Mouse (Mus musculus): Measurements from ENCODE around the gene Cmtm7. TPM values are rescaled to one million over a fixed set of nuclear protein-coding genes. Genes with fewer than 3 reads are reported as not detected.

Cmtm7 gene
- polyA plus RNA-seq, 1 experiment from 2014 or later: 84.6 TPM

DNA sequence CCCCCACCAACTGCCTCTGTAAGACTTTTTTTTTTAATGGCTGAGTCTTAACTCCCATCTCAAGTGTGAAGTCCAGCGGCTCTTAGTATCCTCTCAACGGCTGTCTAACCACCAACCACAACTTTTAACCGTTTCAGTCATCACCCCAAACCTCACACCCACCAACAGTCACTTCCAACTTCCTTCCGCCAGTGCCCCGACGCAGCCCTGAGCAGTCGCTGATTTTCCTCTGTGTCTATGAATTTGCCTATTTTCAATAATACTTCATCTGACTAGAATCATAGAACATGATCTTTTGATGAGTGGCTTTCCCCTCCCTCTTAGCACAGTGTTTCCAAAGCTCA lies 3.6 kb downstream of the Cmtm7 start:
- DNase-seq (ENCODE audit: low spot score) (no peak), ATAC-seq (ENCODE audit: insufficient number of reproducible peaks, low FRiP score, low TSS enrichment, low read depth) (no peak)
- Histone ChIP-seq H3K4me3 (ENCODE audit: low read depth, low read length) (no peak overlapping the region), H3K9me3 (ENCODE audit: control insufficient read depth, low read length) (no peaks in the 10 kb centered on the region), H3K4me2 (ENCODE audit: low read depth, severe bottlenecking) (no peak overlapping the region), H3K4me1 (ENCODE audit: control insufficient read depth, insufficient read depth, low read length) (no peaks in the 10 kb centered on the region; the same call in 1 of the 2 replicates), H3K9ac (ENCODE audit: low read length) (no peak overlapping the region), H3K27me3 (ENCODE audit: control insufficient read depth, insufficient read depth, low read length) (no peaks in the 10 kb centered on the region), H3K36me3 (ENCODE audit: control insufficient read depth, insufficient read depth, low read length) (no peaks in the 10 kb centered on the region), H3K27ac (replicated peaks; ENCODE audit: low read depth, low read length) (no peak overlapping the region)
- WGBS: 90% methylated on average over 7 of the region's 7 CpGs

DNA sequence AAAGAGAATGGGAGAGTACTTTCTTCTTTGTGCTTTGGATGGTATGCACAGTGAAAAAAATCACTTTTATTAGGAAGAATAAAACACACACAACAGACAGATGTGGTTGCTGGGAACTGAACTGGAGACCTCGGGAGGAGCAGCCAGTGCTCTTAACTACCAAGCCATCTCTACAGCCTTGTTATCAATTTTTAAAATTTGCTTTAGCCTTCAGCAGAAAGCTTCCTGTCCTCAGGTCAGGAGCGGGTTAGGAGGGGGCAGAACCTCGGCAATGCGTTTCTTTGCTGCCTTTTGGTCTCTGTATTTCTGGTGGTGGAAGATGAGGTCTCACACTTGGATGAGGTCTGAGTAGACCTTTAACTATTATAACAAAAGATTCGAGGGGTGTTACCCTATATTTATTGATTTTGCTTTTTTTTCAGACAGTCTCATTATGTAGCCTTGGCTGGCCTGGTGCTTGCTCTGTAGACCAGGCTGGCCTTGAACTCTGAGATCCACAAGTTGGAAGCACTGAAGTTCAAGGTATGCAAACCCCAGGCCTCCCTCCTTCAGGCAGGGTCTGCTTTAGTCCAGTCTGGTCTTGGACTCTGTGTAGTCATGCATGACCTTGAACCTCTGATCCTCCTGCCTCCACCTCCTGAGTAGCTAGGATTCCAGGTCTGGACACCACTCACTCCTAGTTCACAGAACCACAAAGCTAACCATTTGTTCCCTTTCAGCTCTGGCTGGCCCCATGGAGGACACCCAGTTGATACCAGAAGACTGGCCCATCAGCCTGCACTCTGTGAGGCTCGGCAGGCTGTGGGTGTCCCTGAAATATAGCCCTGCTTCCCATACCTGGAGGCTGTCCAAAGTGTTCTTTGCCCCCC lies 4.2 kb downstream of the Cmtm7 start:
- ATAC-seq (ENCODE audit: insufficient number of reproducible peaks, low FRiP score, low TSS enrichment, low read depth): no peak
- Histone ChIP-seq H3K4me1 (ENCODE audit: control insufficient read depth, insufficient read depth, low read length) (no peaks in the 10 kb centered on the region; the same call in 1 of the 2 replicates), H3K4me3 (ENCODE audit: low read depth, low read length) (no peak overlapping the region), H3K9ac (ENCODE audit: low read length) (no peak overlapping the region), H3K36me3 (ENCODE audit: control insufficient read depth, insufficient read depth, low read length) (no peaks in the 10 kb centered on the region), H3K27me3 (ENCODE audit: control insufficient read depth, insufficient read depth, low read length) (no peaks in the 10 kb centered on the region), H3K27ac (replicated peaks; ENCODE audit: low read depth, low read length) (no peak overlapping the region), H3K9me3 (ENCODE audit: control insufficient read depth, low read length) (no peaks in the 10 kb centered on the region), H3K4me2 (ENCODE audit: low read depth, severe bottlenecking) (no peak overlapping the region)
- WGBS: 82% methylated on average over 6 of the region's 6 CpGs
- no peak for DNase-seq (ENCODE audit: low spot score)

DNA sequence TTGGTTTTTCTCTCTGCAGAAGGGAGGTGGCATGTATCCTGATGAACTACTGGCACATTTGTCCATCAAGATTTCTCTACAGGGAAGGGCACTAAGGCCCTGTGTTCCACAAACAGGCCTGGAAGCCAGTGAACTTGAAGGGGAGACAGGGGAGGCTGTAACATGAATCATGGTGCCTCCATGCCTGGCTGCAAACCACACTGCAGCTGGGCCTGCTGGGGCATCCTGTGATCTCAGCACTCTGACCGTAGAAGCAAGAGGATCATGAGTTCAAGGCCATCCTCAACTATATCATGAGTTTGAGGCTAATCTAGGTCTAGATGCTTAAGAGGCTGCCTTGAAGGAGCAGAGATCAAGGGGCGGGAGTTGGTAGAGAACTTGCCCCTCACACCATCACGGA lies 5.3 kb downstream of the Cmtm7 start:
- H3K4me3 ChIP-seq (ENCODE audit: low read depth, low read length): no peak overlapping the region
- H3K27me3 ChIP-seq (ENCODE audit: control insufficient read depth, insufficient read depth, low read length): no peaks in the 10 kb centered on the region
- H3K9ac ChIP-seq (ENCODE audit: low read length): no peak overlapping the region
- DNase-seq (ENCODE audit: low spot score) (no peak), ATAC-seq (ENCODE audit: insufficient number of reproducible peaks, low FRiP score, low TSS enrichment, low read depth) (no peak)
- H3K4me2 ChIP-seq (ENCODE audit: low read depth, severe bottlenecking): no peak overlapping the region
- no peak overlapping the region for H3K27ac ChIP-seq (replicated peaks; ENCODE audit: low read depth, low read length)
- no peaks in the 10 kb centered on the region; the same call in 1 of the 2 replicates for H3K36me3 ChIP-seq (ENCODE audit: control insufficient read depth, insufficient read depth, low read length)
- H3K4me1 ChIP-seq (ENCODE audit: control insufficient read depth, insufficient read depth, low read length): no peaks in the 10 kb centered on the region; the same call in 1 of the 2 replicates
- no peaks in the 10 kb centered on the region for H3K9me3 ChIP-seq (ENCODE audit: control insufficient read depth, low read length)
- 91% methylated on average over 3 of the region's 3 CpGs for WGBS

DNA sequence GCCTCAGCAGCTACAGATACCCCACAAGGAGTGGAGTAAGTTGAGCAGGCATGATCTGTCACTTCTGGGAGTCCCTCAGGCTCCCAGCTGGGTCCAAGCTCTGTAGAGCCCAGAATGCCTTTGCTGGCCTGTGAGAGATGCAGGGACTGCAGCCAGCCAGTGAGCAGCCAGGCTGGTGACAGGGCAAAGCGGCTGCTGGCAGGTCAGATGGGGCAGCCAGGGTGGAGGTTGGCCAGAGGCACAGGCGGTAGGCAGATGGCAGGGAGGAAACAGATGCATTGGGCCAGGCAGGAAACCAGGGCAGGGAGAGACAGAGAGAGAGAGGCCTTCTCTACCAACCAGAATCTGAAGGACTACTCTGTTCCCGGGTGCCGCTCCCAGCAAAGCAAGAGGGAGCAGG lies 6.4 kb downstream of the Cmtm7 start:
- H3K27me3 ChIP-seq (ENCODE audit: control insufficient read depth, insufficient read depth, low read length): no peaks in the 10 kb centered on the region
- H3K4me1 ChIP-seq (ENCODE audit: control insufficient read depth, insufficient read depth, low read length): no peaks in the 10 kb centered on the region; the same call in 1 of the 2 replicates
- H3K9me3 ChIP-seq (ENCODE audit: control insufficient read depth, low read length): no peaks in the 10 kb centered on the region
- no peak overlapping the region for H3K4me3 ChIP-seq (ENCODE audit: low read depth, low read length)
- no peak overlapping the region for H3K27ac ChIP-seq (replicated peaks; ENCODE audit: low read depth, low read length)
- WGBS: 71% methylated on average over 4 of the region's 4 CpGs
- H3K9ac ChIP-seq (ENCODE audit: low read length): no peak overlapping the region
- no peak overlapping the region for H3K4me2 ChIP-seq (ENCODE audit: low read depth, severe bottlenecking)
- DNase-seq (ENCODE audit: low spot score): no peak
- ATAC-seq (ENCODE audit: insufficient number of reproducible peaks, low FRiP score, low TSS enrichment, low read depth): no peak
- no peaks in the 10 kb centered on the region; the same call in 1 of the 2 replicates for H3K36me3 ChIP-seq (ENCODE audit: control insufficient read depth, insufficient read depth, low read length)

DNA sequence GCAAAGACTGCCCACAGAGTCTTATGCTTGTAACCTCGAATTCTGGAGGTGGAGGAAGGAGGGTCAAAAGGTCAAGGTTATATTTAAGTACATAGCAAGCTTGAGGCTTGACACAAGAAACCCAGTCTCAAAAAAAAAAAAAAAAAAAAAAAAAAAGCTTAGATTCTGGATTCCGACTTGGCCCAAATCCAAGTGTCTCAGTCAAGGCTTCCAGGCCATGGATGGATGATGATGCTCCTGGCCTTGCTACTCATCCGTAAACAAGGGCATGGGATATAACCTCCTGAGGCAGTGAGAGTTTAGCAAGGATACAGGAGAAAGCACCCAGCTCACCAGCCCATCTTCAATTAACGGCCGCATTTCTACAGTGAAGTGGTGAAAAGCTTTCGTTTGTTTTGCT lies 7.0 kb downstream of the Cmtm7 start:
- no peak overlapping the region for H3K9ac ChIP-seq (ENCODE audit: low read length)
- H3K27ac ChIP-seq (replicated peaks; ENCODE audit: low read depth, low read length): no peak overlapping the region
- H3K36me3 ChIP-seq (ENCODE audit: control insufficient read depth, insufficient read depth, low read length): no peaks in the 10 kb centered on the region; the same call in 1 of the 2 replicates
- no peaks in the 10 kb centered on the region for H3K9me3 ChIP-seq (ENCODE audit: control insufficient read depth, low read length)
- no peaks in the 10 kb centered on the region for H3K4me1 ChIP-seq (ENCODE audit: control insufficient read depth, insufficient read depth, low read length)
- H3K27me3 ChIP-seq (ENCODE audit: control insufficient read depth, insufficient read depth, low read length): no peaks in the 10 kb centered on the region
- WGBS: 83% methylated on average over 6 of the region's 6 CpGs
- DNase-seq (ENCODE audit: low spot score) (no peak), ATAC-seq (ENCODE audit: insufficient number of reproducible peaks, low FRiP score, low TSS enrichment, low read depth) (no peak)
- H3K4me2 ChIP-seq (ENCODE audit: low read depth, severe bottlenecking): no peak overlapping the region
- no peak overlapping the region for H3K4me3 ChIP-seq (ENCODE audit: low read depth, low read length)

DNA sequence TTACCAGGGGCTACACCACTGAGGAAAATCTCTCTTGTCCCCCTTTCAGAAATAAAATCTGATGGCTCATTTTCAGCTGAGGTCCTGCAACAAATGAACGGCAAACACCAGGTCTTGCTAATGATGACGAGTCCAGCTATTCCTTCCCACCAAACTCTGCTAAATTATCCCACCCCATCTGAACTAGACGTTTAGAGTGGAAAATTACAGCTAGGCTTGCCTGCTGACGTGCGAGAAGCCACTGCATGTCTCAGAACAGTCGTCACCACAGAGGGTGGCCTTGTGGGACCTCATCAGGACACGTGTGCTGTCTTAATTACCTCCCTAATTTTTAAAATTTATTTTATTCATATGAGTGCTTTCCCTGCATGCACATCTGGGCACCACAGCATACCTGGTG lies 10.1 kb downstream of the Cmtm7 start:
- no peak overlapping the region for H3K9ac ChIP-seq (ENCODE audit: low read length)
- H3K36me3 ChIP-seq (ENCODE audit: control insufficient read depth, insufficient read depth, low read length): no peaks in the 10 kb centered on the region; the same call in 1 of the 2 replicates
- no peak for ATAC-seq (ENCODE audit: insufficient number of reproducible peaks, low FRiP score, low TSS enrichment, low read depth)
- no peaks in the 10 kb centered on the region for H3K9me3 ChIP-seq (ENCODE audit: control insufficient read depth, low read length)
- peaks cover 15% of the 10 kb centered on the region for H3K4me1 ChIP-seq (ENCODE audit: control insufficient read depth, insufficient read depth, low read length)
- H3K27me3 ChIP-seq (ENCODE audit: control insufficient read depth, insufficient read depth, low read length): no peaks in the 10 kb centered on the region
- no peak overlapping the region for H3K4me3 ChIP-seq (ENCODE audit: low read depth, low read length)
- no peak overlapping the region for H3K27ac ChIP-seq (replicated peaks; ENCODE audit: low read depth, low read length)
- 88% methylated on average over 7 of the region's 7 CpGs for WGBS
- no peak for DNase-seq (ENCODE audit: low spot score)
- H3K4me2 ChIP-seq (ENCODE audit: low read depth, severe bottlenecking): no peak overlapping the region

DNA sequence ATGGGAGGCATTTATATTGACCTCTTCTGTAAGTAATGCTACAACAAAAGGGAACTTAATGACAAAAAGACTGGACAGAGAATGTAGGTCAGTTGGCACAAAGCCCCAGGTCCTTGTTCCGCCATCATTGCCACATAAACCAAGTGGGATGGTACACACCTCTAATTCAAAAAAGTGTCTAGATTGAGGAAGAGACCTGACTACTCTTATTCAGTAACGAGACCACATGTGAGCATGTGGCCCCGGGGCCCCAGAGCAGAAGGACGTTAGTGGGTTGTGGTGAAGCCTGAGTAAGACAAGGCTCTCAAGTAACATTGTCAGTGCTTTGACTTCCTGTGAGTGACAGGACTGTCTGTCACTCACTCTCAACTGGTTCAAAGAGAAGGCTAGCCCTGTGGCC lies 11.4 kb downstream of the Cmtm7 start:
- Histone ChIP-seq H3K9me3 (ENCODE audit: control insufficient read depth, low read length) (peaks cover 2% of the 10 kb centered on the region; the same call in 1 of the 2 replicates), H3K4me2 (ENCODE audit: low read depth, severe bottlenecking) (no peak overlapping the region), H3K27me3 (ENCODE audit: control insufficient read depth, insufficient read depth, low read length) (no peaks in the 10 kb centered on the region), H3K36me3 (ENCODE audit: control insufficient read depth, insufficient read depth, low read length) (no peaks in the 10 kb centered on the region; the same call in 1 of the 2 replicates), H3K27ac (replicated peaks; ENCODE audit: low read depth, low read length) (no peak overlapping the region), H3K4me3 (ENCODE audit: low read depth, low read length) (no peak overlapping the region), H3K4me1 (ENCODE audit: control insufficient read depth, insufficient read depth, low read length) (peaks cover 15% of the 10 kb centered on the region), H3K9ac (ENCODE audit: low read length) (no peak overlapping the region)
- DNase-seq (ENCODE audit: low spot score) (no peak), ATAC-seq (ENCODE audit: insufficient number of reproducible peaks, low FRiP score, low TSS enrichment, low read depth) (no peak)
- WGBS: 92% methylated on average over 4 of the region's 4 CpGs

DNA sequence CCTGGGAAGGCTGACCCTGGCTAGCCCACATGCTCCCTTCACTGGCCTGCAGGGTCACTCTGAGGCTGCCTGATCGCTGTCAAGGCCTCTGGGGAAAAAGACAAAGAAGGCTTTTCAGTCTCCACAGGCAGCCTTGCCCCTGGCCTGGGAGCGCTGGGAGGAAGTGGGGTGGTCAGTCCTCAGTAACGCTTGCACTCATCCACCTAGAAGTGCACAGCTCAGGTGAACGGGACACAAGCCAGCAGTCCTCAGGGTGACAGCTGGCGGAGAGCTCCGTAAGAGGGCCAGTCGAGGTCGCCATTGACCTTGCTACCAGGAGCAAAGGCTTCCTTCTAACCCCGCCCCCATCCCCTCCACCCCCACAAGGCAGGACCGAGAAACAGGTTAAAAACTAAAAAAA lies 13.6 kb downstream of the Cmtm7 start:
- Histone ChIP-seq H3K9ac (ENCODE audit: low read length) (peak overlapping the region; percentile 43), H3K27ac (replicated peaks; ENCODE audit: low read depth, low read length) (peak overlapping the region; percentile 79), H3K36me3 (ENCODE audit: control insufficient read depth, insufficient read depth, low read length) (no peaks in the 10 kb centered on the region; the same call in 1 of the 2 replicates), H3K4me1 (ENCODE audit: control insufficient read depth, insufficient read depth, low read length) (peaks cover 15% of the 10 kb centered on the region), H3K9me3 (ENCODE audit: control insufficient read depth, low read length) (peaks cover 2% of the 10 kb centered on the region; the same call in 1 of the 2 replicates), H3K27me3 (ENCODE audit: control insufficient read depth, insufficient read depth, low read length) (no peaks in the 10 kb centered on the region), H3K4me3 (ENCODE audit: low read depth, low read length) (no peak overlapping the region), H3K4me2 (ENCODE audit: low read depth, severe bottlenecking) (no peak overlapping the region; the same call in 1 of the 2 replicates)
- DNase-seq (ENCODE audit: low spot score): peak; percentile 41
- no peak for ATAC-seq (ENCODE audit: insufficient number of reproducible peaks, low FRiP score, low TSS enrichment, low read depth)
- WGBS: 53% methylated on average over 10 of the region's 10 CpGs

Measured in limb, embryonic 11.5 days (tissue).